Mouse (Mus musculus) heart, embryonic 13.5 days (tissue): ENCODE results near the gene Ttc13. TPM values are rescaled to one million over a fixed set of nuclear protein-coding genes. Genes with fewer than 3 reads are reported as not detected.

Experiments used
- ATAC-seq: fragments of 200-750 bp; cut with Nextera tagmentation; 2 replicates; pipeline ENCODE4 v1.8.0; 2017; ENCODE audit warnings: moderate TSS enrichment; ENCODE audit not compliant: insufficient number of reproducible peaks, low FRiP score, low TSS enrichment; ENCODE audit errors: extremely low read depth
- H3K27ac ChIP-seq: fragments of 300-500 bp; sonication (generic); replicated peaks from 2 replicates; pipeline ENCODE4 v1.5.1; 2015; ENCODE audit warnings: moderate library complexity, mild to moderate bottlenecking, inconsistent platforms
- H3K27me3 ChIP-seq: fragments of 300-500 bp; sonication (generic); replicated peaks from 2 replicates; pipeline ENCODE4 v1.6.1; 2015; ENCODE audit warnings: mild to moderate bottlenecking, inconsistent platforms
- H3K36me3 ChIP-seq: fragments of 300-500 bp; sonication (generic); 2 replicates; pipeline ENCODE4 v1.6.1; 2015; ENCODE audit warnings: mild to moderate bottlenecking, inconsistent platforms
- H3K4me1 ChIP-seq: fragments of 300-500 bp; sonication (generic); 2 replicates; pipeline ENCODE4 v1.6.1; 2015; ENCODE audit warnings: inconsistent platforms
- H3K4me2 ChIP-seq: fragments of 300-500 bp; sonication (generic); 2 replicates; pipeline ENCODE4 v1.6.1; 2015; ENCODE audit warnings: inconsistent platforms, mild to moderate bottlenecking, moderate library complexity
- H3K4me3 ChIP-seq: fragments of 300-500 bp; sonication (generic); 2 replicates; pipeline ENCODE4 v1.5.1; 2015; ENCODE audit warnings: moderate library complexity, mild to moderate bottlenecking, inconsistent platforms
- H3K9ac ChIP-seq: fragments of 300-500 bp; sonication (generic); 2 replicates; pipeline ENCODE4 v1.6.1; 2015; ENCODE audit warnings: inconsistent platforms, mild to moderate bottlenecking, moderate library complexity
- H3K9me3 ChIP-seq: fragments of 300-500 bp; sonication (generic); 2 replicates; pipeline ENCODE4 v1.6.1; 2016; ENCODE audit warnings: inconsistent platforms
- WGBS: fragments of 180-500 bp; shearing (Covaris S2); methylation state at CpG from one replicate; pipeline ENCODE4 v1.1.7; 2015; ENCODE audit warnings: mixed read lengths; 5-methylcytosine and 5-hydroxymethylcytosine counted together
- polyA plus RNA-seq: library from polyadenylated mRNA; unstranded; fragments of >200 nt; fragmentation: Nextera tagmentation; extraction: Ambion mirVana; gene quantifications from 2 replicates; pipeline ENCODE4 v1.2.1, GENCODE M21; 2015

Ttc13 gene
- polyA plus RNA-seq, 1 experiment from 2014 or later: 27.0 TPM

GRCm38 (mm10) chr8:124746661-124747060, 24.9 kb upstream of the Ttc13 start:
- no peak overlapping the region for H3K4me2 ChIP-seq
- ATAC-seq: no peak
- no peaks in the 10 kb centered on the region for H3K9me3 ChIP-seq
- H3K27me3 ChIP-seq: peaks cover 29% of the 10 kb centered on the region
- no peak overlapping the region; the same call in 1 of the 2 replicates for H3K9ac ChIP-seq
- H3K27ac ChIP-seq: no peak overlapping the region
- WGBS: 66% methylated on average over 13 of the region's 13 CpGs
- H3K4me1 ChIP-seq: peaks cover 17% of the 10 kb centered on the region
- no peak overlapping the region for H3K4me3 ChIP-seq
- H3K36me3 ChIP-seq: no peaks in the 10 kb centered on the region

GRCm38 (mm10) chr8:124739268-124739667, 17.5 kb upstream of the Ttc13 start:
- peaks cover 31% of the 10 kb centered on the region for H3K36me3 ChIP-seq
- no peak overlapping the region for H3K4me3 ChIP-seq
- no peaks in the 10 kb centered on the region for H3K27me3 ChIP-seq
- no peak overlapping the region for H3K9ac ChIP-seq
- no peaks in the 10 kb centered on the region for H3K9me3 ChIP-seq
- no peak overlapping the region for H3K4me2 ChIP-seq
- H3K4me1 ChIP-seq: 0 out of 2 replicates have a peak, but pooled peaks cover 8% of the 10 kb centered on the region
- H3K27ac ChIP-seq: no peak overlapping the region
- 66% methylated on average over 1 of the region's 1 CpGs for WGBS
- no peak for ATAC-seq

- H3K27ac ChIP-seq: no peak overlapping the region
- peaks cover 64% of the 10 kb centered on the region for H3K36me3 ChIP-seq
- no peak overlapping the region for H3K4me2 ChIP-seq
- no peaks in the 10 kb centered on the region for H3K27me3 ChIP-seq
- 58% methylated on average over 3 of the region's 3 CpGs for WGBS
- ATAC-seq: no peak
- H3K4me1 ChIP-seq: 0 out of 2 replicates have a peak, but pooled peaks cover 8% of the 10 kb centered on the region
- no peak overlapping the region for H3K9ac ChIP-seq
- no peak overlapping the region for H3K4me3 ChIP-seq
- H3K9me3 ChIP-seq: no peaks in the 10 kb centered on the region
These were observed 13.7 kb upstream of the Ttc13 start for GRCm38 (mm10) chr8:124735371-124735911.

- Histone ChIP-seq H3K4me1 (0 out of 2 replicates have a peak, but pooled peaks cover 4% of the 10 kb centered on the region), H3K4me2 (no peak overlapping the region), H3K4me3 (no peak overlapping the region), H3K9ac (no peak overlapping the region), H3K36me3 (peaks cover 85% of the 10 kb centered on the region), H3K27ac (no peak overlapping the region), H3K9me3 (no peaks in the 10 kb centered on the region), H3K27me3 (no peaks in the 10 kb centered on the region)
- no peak for ATAC-seq
- WGBS: 79% methylated on average over 8 of the region's 8 CpGs
These were observed 11.0 kb upstream of the Ttc13 start for GRCm38 (mm10) chr8:124732828-124733227.

- peaks cover 24% of the 10 kb centered on the region for H3K4me1 ChIP-seq
- WGBS: 93% methylated on average over 7 of the region's 7 CpGs
- H3K36me3 ChIP-seq: peaks cover 40% of the 10 kb centered on the region
- ATAC-seq: no peak
- no peaks in the 10 kb centered on the region for H3K9me3 ChIP-seq
- H3K9ac ChIP-seq: no peak overlapping the region
- no peak overlapping the region for H3K4me3 ChIP-seq
- H3K27ac ChIP-seq: no peak overlapping the region
- no peaks in the 10 kb centered on the region for H3K27me3 ChIP-seq
- H3K4me2 ChIP-seq: no peak overlapping the region
These were observed 2.5 kb upstream of the Ttc13 start for GRCm38 (mm10) chr8:124724301-124724700.

- H3K27ac ChIP-seq: 0 out of 2 replicates have a peak overlapping the region, but pooled peaks have one; percentile 17
- WGBS: 3% methylated on average over 31 of the region's 31 CpGs
- ATAC-seq: no peak; the same call in 1 of the 2 replicates
- peaks cover 14% of the 10 kb centered on the region for H3K36me3 ChIP-seq
- no peaks in the 10 kb centered on the region for H3K27me3 ChIP-seq
- peaks cover 24% of the 10 kb centered on the region for H3K4me1 ChIP-seq
- H3K4me2 ChIP-seq: peak overlapping the region; percentile 94
- H3K9me3 ChIP-seq: no peaks in the 10 kb centered on the region
- peak overlapping the region; percentile 94 for H3K9ac ChIP-seq
- H3K4me3 ChIP-seq: peak overlapping the region; percentile 91
These were observed 583 bp downstream of the Ttc13 start for GRCm38 (mm10) chr8:124720938-124721861.

- no peak overlapping the region for H3K9ac ChIP-seq
- peaks cover 5% of the 10 kb centered on the region for H3K36me3 ChIP-seq
- H3K4me2 ChIP-seq: peak overlapping the region; percentile 94; the same call in 1 of the 2 replicates
- H3K4me3 ChIP-seq: no peak overlapping the region
- no peaks in the 10 kb centered on the region for H3K9me3 ChIP-seq
- 77% methylated on average over 7 of the region's 7 CpGs for WGBS
- peaks cover 24% of the 10 kb centered on the region for H3K4me1 ChIP-seq
- ATAC-seq: no peak
- no peaks in the 10 kb centered on the region for H3K27me3 ChIP-seq
- H3K27ac ChIP-seq: no peak overlapping the region
These were observed 1.6 kb downstream of the Ttc13 start for GRCm38 (mm10) chr8:124720133-124720532.

GRCm38 (mm10) chr8:124715736-124716135, 6.0 kb downstream of the Ttc13 start:
- no peak for ATAC-seq
- Histone ChIP-seq H3K36me3 (peaks cover 38% of the 10 kb centered on the region), H3K4me2 (no peak overlapping the region), H3K9me3 (no peaks in the 10 kb centered on the region), H3K9ac (no peak overlapping the region), H3K4me3 (no peak overlapping the region), H3K4me1 (peaks cover 7% of the 10 kb centered on the region), H3K27me3 (no peaks in the 10 kb centered on the region), H3K27ac (no peak overlapping the region)
- WGBS: 73% methylated on average over 8 of the region's 8 CpGs

GRCm38 (mm10) chr8:124713207-124713606, 8.6 kb downstream of the Ttc13 start:
- no peak overlapping the region for H3K4me2 ChIP-seq
- H3K27me3 ChIP-seq: no peaks in the 10 kb centered on the region
- peaks cover 57% of the 10 kb centered on the region for H3K36me3 ChIP-seq
- H3K9me3 ChIP-seq: no peaks in the 10 kb centered on the region
- no peak for ATAC-seq
- H3K4me1 ChIP-seq: no peaks in the 10 kb centered on the region
- WGBS: 90% methylated on average over 6 of the region's 6 CpGs
- H3K9ac ChIP-seq: no peak overlapping the region
- no peak overlapping the region for H3K4me3 ChIP-seq
- no peak overlapping the region for H3K27ac ChIP-seq

- 89% methylated on average over 8 of the region's 8 CpGs for WGBS
- Histone ChIP-seq H3K4me1 (no peaks in the 10 kb centered on the region), H3K27me3 (no peaks in the 10 kb centered on the region), H3K36me3 (peaks cover 69% of the 10 kb centered on the region), H3K9me3 (no peaks in the 10 kb centered on the region), H3K9ac (no peak overlapping the region), H3K4me3 (no peak overlapping the region), H3K4me2 (no peak overlapping the region), H3K27ac (no peak overlapping the region)
- no peak for ATAC-seq
These were observed 16.0 kb downstream of the Ttc13 start for GRCm38 (mm10) chr8:124705823-124706222.

GRCm38 (mm10) chr8:124704376-124704775, 17.4 kb downstream of the Ttc13 start:
- H3K27me3 ChIP-seq: no peaks in the 10 kb centered on the region
- H3K36me3 ChIP-seq: peaks cover 71% of the 10 kb centered on the region
- H3K4me2 ChIP-seq: no peak overlapping the region
- no peaks in the 10 kb centered on the region for H3K9me3 ChIP-seq
- no peak overlapping the region for H3K9ac ChIP-seq
- H3K27ac ChIP-seq: no peak overlapping the region
- no peak overlapping the region for H3K4me3 ChIP-seq
- 82% methylated on average over 4 of the region's 4 CpGs for WGBS
- H3K4me1 ChIP-seq: no peaks in the 10 kb centered on the region
- ATAC-seq: no peak
